Mouse (Mus musculus) olfactory bulb, adult 2 months (tissue): Measurements from ENCODE around the gene Oxtr. TPM values are rescaled to one million over a fixed set of nuclear protein-coding genes. Genes with fewer than 3 reads are reported as not detected.

Source experiments
- H3K27ac ChIP-seq: fragments of 200-500 bp; 2 replicates; pipeline ENCODE4 v1.5.1; 2012; ENCODE audit warnings: low read depth, low read length; ENCODE audit not compliant: insufficient read depth
- H3K4me1 ChIP-seq: fragments of 200-500 bp; 2 replicates; pipeline ENCODE4 v1.6.1; 2012; ENCODE audit warnings: low read length; ENCODE audit not compliant: control insufficient read depth, insufficient read depth
- H3K4me3 ChIP-seq: fragments of 200-500 bp; 2 replicates; pipeline ENCODE4 v1.5.1; 2012; ENCODE audit warnings: mild to moderate bottlenecking, low read depth, low read length, moderate library complexity; ENCODE audit not compliant: insufficient read depth
- CTCF ChIP-seq: fragments of 200-500 bp; IDR thresholded peaks from 2 replicates; pipeline ENCODE4 v1.5.1; 2012; ENCODE audit warnings: low read depth, mild to moderate bottlenecking, low read length, moderate library complexity; ENCODE audit not compliant: insufficient read depth
- POLR2A ChIP-seq: fragments of 200-500 bp; IDR thresholded peaks from 2 replicates; pipeline ENCODE4 v1.6.1; 2012; ENCODE audit warnings: mild to moderate bottlenecking, low read depth, low read length, moderate library complexity; ENCODE audit not compliant: insufficient read depth
- WGBS: fragments of 180-500 bp; shearing (Covaris S2); methylation state at CpG from one replicate; pipeline ENCODE4 v1.1.7; 2018; 5-methylcytosine and 5-hydroxymethylcytosine counted together
- polyA plus RNA-seq: library from polyadenylated mRNA; stranded (reverse); fragments of >200 nt; gene quantifications from 2 replicates; pipeline ENCODE4 v1.2.4, GENCODE M21; 2012; ENCODE audit warnings: low replicate concordance; ENCODE audit not compliant: missing spikeins, insufficient read depth, insufficient read length

The Oxtr gene
- not detected in 2 replicates for polyA plus RNA-seq

GRCm38 (mm10) chr6:112489910-112490559 lies at the start of gene Oxtr:
TSS of gene Oxtr (minus strand) at chr6:112489943.
- Histone ChIP-seq H3K4me3 (peak within 1 kb of the TSS; percentile 50), H3K27ac (no peak within 1 kb of the TSS), H3K4me1 (peaks cover 22% of the 10 kb centered on the region)
- WGBS = 5% methylated on average over 24 of the region's 24 CpGs
- TF ChIP-seq CTCF (no peak), POLR2A (no peak)

- no peak overlapping the region for H3K27ac ChIP-seq
- WGBS = 55% methylated on average over 5 of the region's 5 CpGs
- TF ChIP-seq CTCF (no peak), POLR2A (no peak)
- no peak overlapping the region for H3K4me3 ChIP-seq
- peaks cover 6% of the 10 kb centered on the region for H3K4me1 ChIP-seq
Measured at GRCm38 (mm10) chr6:112525434-112525833, 35.7 kb upstream of the Oxtr start.

GRCm38 (mm10) chr6:112524459-112524858 lies 34.7 kb upstream of the Oxtr start:
- Histone ChIP-seq H3K4me3 (no peak overlapping the region), H3K4me1 (peaks cover 6% of the 10 kb centered on the region), H3K27ac (no peak overlapping the region; the same call in 1 of the 2 replicates)
- no peak for TF ChIP-seq POLR2A
- no peak for TF ChIP-seq CTCF
- WGBS = 27% methylated on average over 10 of the region's 10 CpGs

DNA sequence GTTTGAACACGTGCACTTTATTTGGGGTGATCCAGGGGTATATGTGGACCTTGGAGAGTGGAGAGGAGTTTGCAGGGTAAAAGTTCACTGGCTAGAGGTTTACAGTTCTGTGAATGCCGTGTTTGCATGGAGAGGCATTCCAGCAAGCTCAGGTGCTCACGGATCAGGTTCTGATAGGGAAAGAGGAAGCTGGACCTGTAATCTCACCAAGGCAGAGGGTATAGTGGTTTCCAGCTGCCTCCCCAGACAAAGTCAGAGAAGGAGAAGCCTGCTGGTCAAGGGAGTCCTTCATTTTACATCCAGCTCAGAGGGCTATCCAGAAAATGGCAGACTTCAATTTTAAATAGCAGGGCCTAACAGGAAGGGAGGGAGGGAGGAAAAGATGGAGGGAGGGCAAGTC lies 28.2 kb upstream of the Oxtr start:
- H3K4me3 ChIP-seq = no peak overlapping the region
- TF ChIP-seq POLR2A (no peak), CTCF (no peak)
- H3K4me1 ChIP-seq = peaks cover 9% of the 10 kb centered on the region; the same call in 1 of the 2 replicates
- H3K27ac ChIP-seq = no peak overlapping the region
- 89% methylated on average over 3 of the region's 3 CpGs for WGBS

GRCm38 (mm10) chr6:112517572-112517971 lies 27.8 kb upstream of the Oxtr start:
- Histone ChIP-seq H3K27ac (no peak overlapping the region), H3K4me3 (no peak overlapping the region), H3K4me1 (peaks cover 9% of the 10 kb centered on the region; the same call in 1 of the 2 replicates)
- WGBS = 53% methylated on average over 3 of the region's 3 CpGs
- TF ChIP-seq POLR2A (no peak), CTCF (no peak)

- Histone ChIP-seq H3K4me1 (peaks cover 9% of the 10 kb centered on the region; the same call in 1 of the 2 replicates), H3K27ac (no peak overlapping the region), H3K4me3 (no peak overlapping the region)
- WGBS = 30% methylated on average over 1 of the region's 1 CpGs
- no peak for TF ChIP-seq CTCF
- TF ChIP-seq POLR2A = no peak
Measured at GRCm38 (mm10) chr6:112516496-112516895, 26.8 kb upstream of the Oxtr start.

- TF ChIP-seq POLR2A (no peak), CTCF (no peak)
- Histone ChIP-seq H3K4me3 (no peak overlapping the region), H3K27ac (no peak overlapping the region), H3K4me1 (peaks cover 12% of the 10 kb centered on the region)
- 75% methylated on average over 6 of the region's 6 CpGs for WGBS
Measured at GRCm38 (mm10) chr6:112514591-112514990, 24.8 kb upstream of the Oxtr start.

- whole genome bisulfite sequencing = 23% methylated on average over 4 of the region's 4 CpGs
- H3K4me1 ChIP-seq = peaks cover 6% of the 10 kb centered on the region
Measured at GRCm38 (mm10) chr6:112510346-112510745, 20.6 kb upstream of the Oxtr start.

DNA sequence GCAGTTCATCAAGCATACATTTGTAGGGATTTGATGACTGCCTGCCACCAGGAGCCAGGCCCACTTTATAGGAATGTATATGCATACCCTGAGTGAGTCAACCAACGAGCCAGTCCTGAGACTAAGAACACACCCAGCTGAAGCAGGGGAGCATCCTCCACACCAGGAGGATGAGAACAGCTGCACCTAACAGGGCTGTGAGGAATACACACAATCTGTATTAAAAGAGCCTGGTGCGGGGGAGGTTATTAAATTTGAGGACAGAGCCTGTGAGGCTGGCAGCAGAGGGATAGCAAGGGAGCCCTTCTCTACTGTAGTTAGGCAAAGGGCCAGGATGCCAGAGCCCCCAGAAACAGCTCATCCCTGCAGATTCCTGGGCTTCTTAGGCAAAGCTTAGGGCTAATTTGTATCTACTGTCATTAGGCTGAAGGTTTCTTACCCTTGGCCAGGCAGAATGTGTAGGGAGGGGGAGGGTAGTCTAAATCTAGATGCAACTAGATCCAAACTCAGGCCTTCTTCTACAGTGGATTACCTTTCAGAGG lies 19.9 kb upstream of the Oxtr start:
- 25% methylated on average over 2 of the region's 2 CpGs for WGBS
- Histone ChIP-seq H3K27ac (peak overlapping the region; percentile 48), H3K4me3 (no peak overlapping the region), H3K4me1 (peaks cover 6% of the 10 kb centered on the region)
- TF ChIP-seq CTCF (no peak), POLR2A (no peak)

More at GRCm38 (mm10) chr6:112510346-112510745, 20.6 kb upstream of the Oxtr start:
- no peak for TF ChIP-seq CTCF
- TF ChIP-seq POLR2A = no peak
- Histone ChIP-seq H3K4me3 (no peak overlapping the region), H3K27ac (peak overlapping the region; percentile 48)
